Mouse (Mus musculus): ENCODE results near the gene Olfr199. TPM values are rescaled to one million over a fixed set of nuclear protein-coding genes. Genes with fewer than 3 reads are reported as not detected.

Olfr199 gene
- polyA plus RNA-seq (2012; ENCODE audit: low replicate concordance) = not detected in 2 replicates

GRCm38 (mm10) chr16:59219667-59220066 is at the start of gene Olfr199:
TSS of gene Olfr199 (minus strand) at chr16:59219767.

GRCm38 (mm10) chr16:59203433-59203832 is 16.1 kb downstream of the Olfr199 start, which contains the start of gene Olfr198:
TSS of gene Olfr198 (minus strand) at chr16:59203533.

GRCm38 (mm10) chr16:59170354-59170753 is 49.2 kb downstream of the Olfr199 start, which contains the start of gene Olfr196:
TSS of gene Olfr196 (minus strand) at chr16:59170454.

Other genes starting within 250 kb of the Olfr199 start
- gene Olfr183, start 224.4 kb downstream of the Olfr199 start, polyA plus RNA-seq (2012; ENCODE audit: low replicate concordance) = not detected in 2 replicates
- not detected in 2 replicates for gene Olfr186, start 189.5 kb downstream of the Olfr199 start, polyA plus RNA-seq (2012; ENCODE audit: low replicate concordance)
- not detected in 2 replicates for gene Olfr187, start 180.0 kb downstream of the Olfr199 start, polyA plus RNA-seq (2012; ENCODE audit: low replicate concordance)
- gene Olfr190, start 141.8 kb downstream of the Olfr199 start, polyA plus RNA-seq (2012; ENCODE audit: low replicate concordance) = not detected in 2 replicates
- gene Olfr191, start 129.9 kb downstream of the Olfr199 start, polyA plus RNA-seq (2012; ENCODE audit: low replicate concordance) = not detected in 2 replicates
- not detected in 2 replicates for gene Olfr193, start 107.9 kb downstream of the Olfr199 start, polyA plus RNA-seq (2012; ENCODE audit: low replicate concordance)
- gene Olfr194, start 98.7 kb downstream of the Olfr199 start, polyA plus RNA-seq (2012; ENCODE audit: low replicate concordance) = not detected in 2 replicates
- gene Olfr195, start 72.7 kb downstream of the Olfr199 start, polyA plus RNA-seq (2012; ENCODE audit: low replicate concordance) = not detected in 2 replicates
- gene Olfr196, start 49.3 kb downstream of the Olfr199 start, polyA plus RNA-seq (2012; ENCODE audit: low replicate concordance) = 0.14 TPM in 1 of 2 replicates, not detected in the other
- gene Olfr198, start 16.2 kb downstream of the Olfr199 start, polyA plus RNA-seq (2012; ENCODE audit: low replicate concordance) = not detected in 2 replicates
- not detected in 2 replicates for gene Olfr201, start 52.9 kb upstream of the Olfr199 start, polyA plus RNA-seq (2012; ENCODE audit: low replicate concordance)
- gene Olfr202, start 67.0 kb upstream of the Olfr199 start, polyA plus RNA-seq (2012; ENCODE audit: low replicate concordance) = not detected in 2 replicates
- not detected in 2 replicates for gene Olfr203, start 79.1 kb upstream of the Olfr199 start, polyA plus RNA-seq (2012; ENCODE audit: low replicate concordance)
- gene Olfr204, start 98.5 kb upstream of the Olfr199 start, polyA plus RNA-seq (2012; ENCODE audit: low replicate concordance) = not detected in 2 replicates
- gene Olfr205, start 111.4 kb upstream of the Olfr199 start, polyA plus RNA-seq (2012; ENCODE audit: low replicate concordance) = not detected in 2 replicates
- not detected in 2 replicates for gene Olfr206, start 129.5 kb upstream of the Olfr199 start, polyA plus RNA-seq (2012; ENCODE audit: low replicate concordance)
- gene Olfr209, start 144.2 kb upstream of the Olfr199 start, polyA plus RNA-seq (2012; ENCODE audit: low replicate concordance) = not detected in 2 replicates
- gene Gabrr3, start 187.6 kb upstream of the Olfr199 start, polyA plus RNA-seq (2012; ENCODE audit: low replicate concordance) = 0.09 TPM in 1 of 2 replicates, not detected in the other